Mouse (Mus musculus): ENCODE results near the gene Nes.

Nes gene

DNA sequence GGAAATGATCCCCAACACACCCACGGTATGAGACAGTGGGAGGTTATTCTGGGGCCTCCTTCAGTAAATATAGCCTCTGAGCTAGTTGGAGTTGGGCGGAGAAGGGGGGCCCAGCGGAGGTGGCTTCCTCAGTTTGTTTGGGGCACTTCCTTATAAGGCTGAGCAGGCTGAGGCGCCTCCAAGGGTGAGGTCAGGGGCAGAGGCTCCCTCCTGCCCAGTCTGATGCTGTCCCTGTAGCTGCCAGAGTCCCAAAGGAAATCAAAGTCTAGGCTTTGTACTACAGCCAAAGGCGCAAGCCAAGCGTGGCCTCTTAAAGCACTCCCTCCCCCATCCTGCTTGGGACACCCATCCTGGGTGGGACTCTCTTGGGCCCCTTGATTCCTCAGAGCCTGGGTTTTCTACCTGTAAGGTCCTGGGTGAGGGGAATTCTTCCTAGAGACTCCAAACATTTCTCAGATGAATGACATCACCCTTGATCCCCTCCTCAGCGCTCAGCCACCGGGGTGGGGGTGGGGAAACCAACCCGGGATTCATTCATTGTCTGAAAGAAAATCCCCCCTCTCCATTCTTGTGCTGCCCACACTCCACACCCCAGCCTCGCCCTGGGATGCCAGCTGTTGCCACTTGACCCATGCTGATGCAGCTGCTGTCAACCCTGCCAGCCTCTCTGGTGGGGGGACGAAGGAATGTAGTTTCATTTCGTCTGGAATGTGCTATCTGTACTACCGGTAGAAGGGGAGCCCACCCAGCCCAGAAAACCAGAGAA lies 12.1 kb downstream of the Nes start:
- DNase-seq (ENCODE audit: low spot score in 2 of 2) = peak in 1 of 2 experiments; percentile 58

GRCm38 (mm10) chr3:87983627-87984026 lies 12.7 kb downstream of the Nes start:
- DNase-seq (ENCODE audit: low spot score in 2 of 2) = no peak

GRCm38 (mm10) chr3:87984094-87984493 lies 13.2 kb downstream of the Nes start:
- DNase-seq (ENCODE audit: low spot score in 2 of 2) = no peak

- no peak for DNase-seq (ENCODE audit: low spot score in 2 of 2)
Measured at GRCm38 (mm10) chr3:87985505-87986320, 14.8 kb downstream of the Nes start.

GRCm38 (mm10) chr3:87986868-87987267 lies 16.0 kb downstream of the Nes start:
- peak; percentile 90 to 98 for DNase-seq (ENCODE audit: low spot score in 2 of 2)

DNA sequence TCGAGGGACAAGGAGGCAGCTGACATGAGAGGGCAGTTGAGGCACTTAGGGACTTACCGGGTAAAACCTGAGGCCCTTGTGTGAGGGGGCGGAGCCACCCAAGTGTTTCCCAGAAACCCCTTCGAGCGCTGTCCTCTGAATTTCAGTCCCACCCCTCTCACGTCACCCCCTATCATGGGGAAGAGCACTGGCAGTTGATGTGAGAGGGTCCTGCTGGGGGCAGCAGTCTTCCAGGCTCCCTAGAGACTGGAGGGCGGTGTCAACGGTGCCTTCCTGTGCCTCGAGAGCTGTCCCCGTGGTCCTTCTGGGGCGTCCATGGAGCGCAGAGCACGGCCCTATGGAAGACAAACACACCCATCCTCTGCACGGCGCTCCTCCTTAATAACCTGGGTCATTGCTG lies 16.8 kb downstream of the Nes start:
- DNase-seq (ENCODE audit: low spot score in 2 of 2) = no peak

DNA sequence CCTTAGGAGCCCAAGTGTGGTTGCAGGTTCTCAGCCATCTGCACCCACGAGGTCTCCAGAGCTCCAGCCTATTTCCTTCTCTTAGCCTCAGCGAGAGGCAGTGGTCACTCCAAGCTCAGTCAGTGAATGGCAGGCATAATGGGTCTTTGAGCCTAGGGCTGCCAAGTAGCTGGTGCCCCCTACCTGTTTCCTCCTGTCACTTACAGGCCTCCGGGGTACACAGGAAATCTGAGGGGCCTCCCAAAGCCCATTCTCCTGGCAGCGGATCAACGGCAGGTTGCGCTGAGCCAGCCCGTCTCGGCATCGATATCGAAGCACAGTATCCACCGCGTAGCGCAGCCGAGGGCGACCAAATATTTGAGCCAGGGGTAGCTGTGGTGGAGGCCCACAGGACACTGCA lies 17.2 kb downstream of the Nes start:
- no peak for DNase-seq (ENCODE audit: low spot score in 2 of 2)

DNA sequence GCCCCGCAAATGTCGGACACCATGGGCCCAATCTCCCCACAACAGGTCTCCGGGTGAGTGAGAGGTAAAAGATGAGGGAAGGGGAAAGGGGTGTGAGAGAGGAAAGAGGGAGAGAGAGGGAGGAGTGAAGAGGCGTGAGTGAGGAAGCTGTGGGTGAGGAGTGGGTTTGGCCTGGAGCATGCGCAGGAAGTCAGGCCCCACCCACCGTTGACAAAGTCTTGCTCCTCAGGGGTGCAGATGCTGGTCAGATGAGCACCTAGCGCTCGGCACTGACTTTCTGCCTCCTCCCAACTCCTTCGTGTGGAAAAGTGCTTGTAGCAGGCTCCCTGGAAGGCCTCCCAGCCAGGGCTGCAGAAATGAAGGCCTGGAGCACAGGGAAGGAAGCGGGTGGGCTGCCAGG lies 19.1 kb downstream of the Nes start:
- peak in 1 of 2 experiments; percentile 54 for DNase-seq (ENCODE audit: low spot score in 2 of 2)

GRCm38 (mm10) chr3:87993436-87993835 lies 22.6 kb downstream of the Nes start:
- peak; percentile 43 to 81 for DNase-seq (ENCODE audit: low spot score in 2 of 2)

- no peak for DNase-seq (ENCODE audit: low spot score in 2 of 2)
Measured at GRCm38 (mm10) chr3:87995331-87995730, 24.5 kb downstream of the Nes start.

DNA sequence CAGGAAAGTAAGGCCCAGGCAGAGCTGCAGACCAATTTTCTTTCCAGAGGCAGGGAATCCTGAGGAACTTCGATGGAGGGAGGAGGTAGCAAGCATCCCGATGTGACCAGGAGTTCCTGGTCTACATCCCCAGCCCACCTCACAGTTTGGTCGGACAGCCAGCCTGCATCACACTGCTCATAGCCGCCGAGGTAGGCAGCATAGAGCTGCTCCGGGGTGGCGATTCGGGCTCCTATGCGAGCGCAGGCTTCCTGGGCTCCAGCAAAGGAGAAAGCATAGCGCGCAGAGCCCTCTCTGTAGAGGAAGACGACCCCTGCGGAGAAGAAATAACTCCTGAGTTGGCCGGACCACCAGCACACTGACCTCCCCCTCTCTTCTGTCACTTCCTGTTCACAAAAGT lies 25.5 kb downstream of the Nes start:
- no peak for DNase-seq (ENCODE audit: low spot score in 2 of 2)

DNA sequence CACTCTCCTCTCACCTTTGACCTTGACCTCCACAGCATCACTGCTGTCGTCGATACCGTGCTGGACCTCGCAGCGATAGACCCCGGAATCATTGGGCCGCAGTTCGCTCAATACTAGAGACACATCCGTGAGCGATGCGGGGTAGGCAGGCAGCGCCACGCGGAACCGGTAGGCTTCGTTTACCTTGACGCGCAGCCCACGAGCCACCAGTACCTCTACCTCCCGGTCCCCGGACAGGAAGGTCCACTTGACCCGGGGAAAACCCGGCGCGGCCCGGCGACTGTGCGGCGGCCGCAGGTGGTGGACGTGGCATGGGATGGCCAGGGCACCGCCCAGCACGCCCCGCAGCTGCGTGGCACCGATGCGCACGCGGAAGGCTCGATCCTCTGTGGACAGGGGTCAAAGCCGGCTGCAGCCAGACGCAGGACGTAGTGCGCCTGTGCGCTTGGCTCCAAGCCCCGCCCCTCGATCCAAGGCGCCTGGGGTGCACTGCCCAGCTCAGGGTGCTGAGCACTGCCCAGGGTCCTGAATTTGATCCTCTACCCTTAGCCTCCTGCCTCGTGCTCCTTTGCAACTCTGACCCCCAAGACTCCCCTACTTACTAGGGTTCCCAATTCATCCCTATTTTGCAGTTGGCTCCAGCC lies 26.2 kb downstream of the Nes start:
- DNase-seq (ENCODE audit: low spot score in 2 of 2) = no peak

- no peak for DNase-seq (ENCODE audit: low spot score in 2 of 2)
Measured at GRCm38 (mm10) chr3:87998747-87999146, 27.9 kb downstream of the Nes start.

- DNase-seq (ENCODE audit: low spot score in 2 of 2) = no peak
Measured at GRCm38 (mm10) chr3:87999243-87999895, 28.5 kb downstream of the Nes start.

GRCm38 (mm10) chr3:88000181-88000580 lies 29.3 kb downstream of the Nes start, which contains the start of gene Bcan:
Gene Bcan, minus strand, starts transcription at chr3:88000230.
- DNase-seq (ENCODE audit: low spot score in 2 of 2) = no peak

GRCm38 (mm10) chr3:88000816-88001595 lies 30.1 kb downstream of the Nes start:
- DNase-seq (ENCODE audit: low spot score in 2 of 2) = no peak

- no peak for DNase-seq (ENCODE audit: low spot score in 2 of 2)
Measured at GRCm38 (mm10) chr3:88002291-88002976, 31.6 kb downstream of the Nes start.

DNA sequence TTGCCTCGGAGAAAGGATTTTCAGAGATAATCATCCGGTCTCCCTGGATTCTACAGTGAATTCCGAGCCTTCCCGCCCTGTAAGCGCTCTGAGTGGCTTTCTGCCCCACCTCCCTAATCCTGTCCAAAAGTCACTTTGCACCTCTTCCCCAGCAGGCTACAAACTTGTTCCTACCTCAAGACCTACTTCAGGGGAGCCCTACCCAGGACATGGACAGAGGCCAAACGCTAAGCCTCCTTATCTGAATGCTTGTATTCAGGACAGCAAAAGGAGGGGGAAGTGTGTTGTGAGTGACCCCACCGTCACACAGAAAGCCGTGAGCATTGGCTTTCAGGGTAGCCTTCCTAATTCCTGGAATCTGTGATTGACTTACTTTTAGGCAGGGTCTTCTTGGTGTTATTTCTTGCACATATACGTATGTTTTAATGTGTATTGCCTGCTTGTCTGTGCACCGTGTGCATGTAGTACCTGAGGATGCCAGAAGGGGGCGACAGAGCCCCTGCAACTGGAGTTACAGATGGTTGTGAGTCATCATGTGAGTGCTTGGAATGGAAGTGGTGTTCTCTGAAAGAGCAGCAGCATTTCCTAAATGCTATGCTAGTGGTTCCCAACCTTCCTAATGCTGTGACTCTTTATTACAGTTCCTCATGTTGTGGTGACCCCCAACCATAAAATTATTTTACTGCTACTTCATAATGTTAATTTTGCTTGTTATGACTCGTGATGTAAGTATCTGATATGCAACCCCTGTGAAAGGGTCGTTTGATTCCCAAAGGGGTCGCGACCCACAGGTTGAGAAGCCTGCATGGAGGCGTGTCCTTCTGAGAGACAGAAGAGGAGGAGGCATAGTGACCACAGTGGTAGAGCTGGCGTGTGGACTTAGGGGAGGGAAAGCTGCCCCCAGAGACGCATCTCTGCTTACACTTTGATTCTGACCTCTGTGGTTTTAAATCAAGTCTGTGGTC lies 35.2 kb downstream of the Nes start:
- DNase-seq (ENCODE audit: low spot score in 2 of 2) = no peak

GRCm38 (mm10) chr3:88010634-88011265 lies 39.9 kb downstream of the Nes start:
- peak in 1 of 2 experiments; percentile 67 for DNase-seq (ENCODE audit: low spot score in 2 of 2)
